Mouse (Mus musculus): Measurements from ENCODE around the gene Gm16181. TPM values are rescaled to one million over a fixed set of nuclear protein-coding genes. Genes with fewer than 3 reads are reported as not detected.
A peak's percentile ranks its signal among the peaks of the same experiment; 100 is the strongest.

The Gm16181 gene
- total RNA-seq, 2 experiments from 2014 or later, result not detected

GRCm38 (mm10) chr17:35261651-35262050, 41.0 kb downstream of the Gm16181 start:
- no peak for ATAC-seq (replicated peaks; ENCODE audit: low FRiP score, low TSS enrichment, poor library complexity, severe bottlenecking)

GRCm38 (mm10) chr17:35262664-35263522, 42.3 kb downstream of the Gm16181 start, which contains the start of gene H2-D1:
Gene H2-D1 (plus strand): TSS chr17:35262730.
- ATAC-seq (replicated peaks; ENCODE audit: low FRiP score, low TSS enrichment, poor library complexity, severe bottlenecking), result peak; percentile 91

- ATAC-seq (replicated peaks; ENCODE audit: low FRiP score, low TSS enrichment, poor library complexity, severe bottlenecking), result no peak
Measured at GRCm38 (mm10) chr17:35263523-35263883, 42.9 kb downstream of the Gm16181 start.

GRCm38 (mm10) chr17:35267399-35268086, 46.9 kb downstream of the Gm16181 start:
- ATAC-seq (replicated peaks; ENCODE audit: low FRiP score, low TSS enrichment, poor library complexity, severe bottlenecking), result no peak

GRCm38 (mm10) chr17:35269653-35270347, 49.2 kb downstream of the Gm16181 start:
- peak; percentile 75 for ATAC-seq (replicated peaks; ENCODE audit: low FRiP score, low TSS enrichment, poor library complexity, severe bottlenecking)

GRCm38 (mm10) chr17:35272249-35272648, 51.6 kb downstream of the Gm16181 start:
- no peak for ATAC-seq (replicated peaks; ENCODE audit: low FRiP score, low TSS enrichment, poor library complexity, severe bottlenecking)

Other genes starting within 250 kb of the Gm16181 start
Only the 30 nearest of the 38 such genes appear.
- 9.4 and 14.7 TPM in 2 replicates for gene Sapcd1, start 192.8 kb upstream of the Gm16181 start, total RNA-seq (2014; fragmentation: Nextera tagmentation)
- gene Sapcd1, start 192.8 kb upstream of the Gm16181 start, total RNA-seq (2017), result 4.2 TPM in 1 of 2 replicates, not detected in the other
- gene Msh5, start 174.1 kb upstream of the Gm16181 start, total RNA-seq (2014; fragmentation: Nextera tagmentation), result 10.0 and 10.6 TPM in 2 replicates
- 2.4 and 3.1 TPM in 2 replicates for gene Msh5, start 174.1 kb upstream of the Gm16181 start, total RNA-seq (2017)
- 126 and 137 TPM in 2 replicates for gene Clic1, start 170.9 kb upstream of the Gm16181 start, total RNA-seq (2014; fragmentation: Nextera tagmentation)
- 137 and 183 TPM in 2 replicates for gene Clic1, start 170.9 kb upstream of the Gm16181 start, total RNA-seq (2017)
- 2.7 and 7.6 TPM in 2 replicates for gene Ddah2, start 161.8 kb upstream of the Gm16181 start, total RNA-seq (2014; fragmentation: Nextera tagmentation)
- 4.6 and 21.4 TPM in 2 replicates for gene Ddah2, start 161.8 kb upstream of the Gm16181 start, total RNA-seq (2017)
- gene Ly6g6c, start 155.4 kb upstream of the Gm16181 start, total RNA-seq (2014; fragmentation: Nextera tagmentation), result not detected in 2 replicates
- not detected in 2 replicates for gene Ly6g6c, start 155.4 kb upstream of the Gm16181 start, total RNA-seq (2017)
- 0.32 TPM in 1 of 2 replicates, not detected in the other for gene Mpig6b, start 154.7 kb upstream of the Gm16181 start, total RNA-seq (2014; fragmentation: Nextera tagmentation)
- not detected in 2 replicates for gene Mpig6b, start 154.7 kb upstream of the Gm16181 start, total RNA-seq (2017)
- gene Ly6g6e, start 143.9 kb upstream of the Gm16181 start, total RNA-seq (2014; fragmentation: Nextera tagmentation), result not detected in 2 replicates
- not detected in 2 replicates for gene Ly6g6e, start 143.9 kb upstream of the Gm16181 start, total RNA-seq (2017)
- gene Ly6g6d, start 142.8 kb upstream of the Gm16181 start, total RNA-seq (2014; fragmentation: Nextera tagmentation), result not detected in 2 replicates
- not detected in 2 replicates for gene Ly6g6d, start 142.8 kb upstream of the Gm16181 start, total RNA-seq (2017)
- gene Ly6g6f, start 135.2 kb upstream of the Gm16181 start, total RNA-seq (2014; fragmentation: Nextera tagmentation), result not detected in 2 replicates
- not detected in 2 replicates for gene Ly6g6f, start 135.2 kb upstream of the Gm16181 start, total RNA-seq (2017)
- 62.9 and 76.7 TPM in 2 replicates for gene Abhd16a, start 131.6 kb upstream of the Gm16181 start, total RNA-seq (2014; fragmentation: Nextera tagmentation)
- gene Abhd16a, start 131.6 kb upstream of the Gm16181 start, total RNA-seq (2017), result 38.5 and 46.7 TPM in 2 replicates
- not detected in 2 replicates for gene Ly6g5c, start 112.6 kb upstream of the Gm16181 start, total RNA-seq (2014; fragmentation: Nextera tagmentation)
- gene Ly6g5c, start 112.6 kb upstream of the Gm16181 start, total RNA-seq (2017), result not detected in 2 replicates
- 0.42 and 1.1 TPM in 2 replicates for gene Ly6g5b, start 105.4 kb upstream of the Gm16181 start, total RNA-seq (2014; fragmentation: Nextera tagmentation)
- 0.99 TPM in 1 of 2 replicates, not detected in the other for gene Ly6g5b, start 105.4 kb upstream of the Gm16181 start, total RNA-seq (2017)
- gene Gpank1, start 99.4 kb upstream of the Gm16181 start, total RNA-seq (2014; fragmentation: Nextera tagmentation), result 30.4 and 31.5 TPM in 2 replicates
- gene Gpank1, start 99.4 kb upstream of the Gm16181 start, total RNA-seq (2017), result 36.2 and 37.7 TPM in 2 replicates
- gene Csnk2b, start 98.8 kb upstream of the Gm16181 start, total RNA-seq (2014; fragmentation: Nextera tagmentation), result 340 and 451 TPM in 2 replicates
- gene Csnk2b, start 98.8 kb upstream of the Gm16181 start, total RNA-seq (2017), result 319 and 482 TPM in 2 replicates
- 0.70 and 6.3 TPM in 2 replicates for gene D17H6S53E, start 94.5 kb upstream of the Gm16181 start, total RNA-seq (2014; fragmentation: Nextera tagmentation)
- 4.4 and 9.0 TPM in 2 replicates for gene D17H6S53E, start 94.5 kb upstream of the Gm16181 start, total RNA-seq (2017)
- gene Apom, start 88.8 kb upstream of the Gm16181 start, total RNA-seq (2014; fragmentation: Nextera tagmentation), result not detected in 2 replicates
- gene Apom, start 88.8 kb upstream of the Gm16181 start, total RNA-seq (2017), result not detected in 2 replicates
- 158 TPM in 2 replicates for gene Bag6, start 85.7 kb upstream of the Gm16181 start, total RNA-seq (2014; fragmentation: Nextera tagmentation)
- 63.3 and 105 TPM in 2 replicates for gene Bag6, start 85.7 kb upstream of the Gm16181 start, total RNA-seq (2017)
- 392 and 430 TPM in 2 replicates for gene Prrc2a, start 55.9 kb upstream of the Gm16181 start, total RNA-seq (2014; fragmentation: Nextera tagmentation)
- 44.9 and 47.1 TPM in 2 replicates for gene Prrc2a, start 55.9 kb upstream of the Gm16181 start, total RNA-seq (2017)
- not detected in 2 replicates for gene Aif1, start 44.8 kb upstream of the Gm16181 start, total RNA-seq (2014; fragmentation: Nextera tagmentation)
- gene Aif1, start 44.8 kb upstream of the Gm16181 start, total RNA-seq (2017), result 7.4 TPM in 1 of 2 replicates, not detected in the other
- not detected in 2 replicates for gene Lst1, start 32.4 kb upstream of the Gm16181 start, total RNA-seq (2014; fragmentation: Nextera tagmentation)
- 15.8 TPM in 1 of 2 replicates, not detected in the other for gene Lst1, start 32.4 kb upstream of the Gm16181 start, total RNA-seq (2017)
- gene Ltb, start 26.4 kb upstream of the Gm16181 start, total RNA-seq (2014; fragmentation: Nextera tagmentation), result 5.5 and 12.6 TPM in 2 replicates
- gene Ltb, start 26.4 kb upstream of the Gm16181 start, total RNA-seq (2017), result 1.3 TPM in 1 of 2 replicates, not detected in the other
- gene Tnf, start 18.8 kb upstream of the Gm16181 start, total RNA-seq (2014; fragmentation: Nextera tagmentation), result 1.8 TPM in 1 of 2 replicates, not detected in the other
- gene Tnf, start 18.8 kb upstream of the Gm16181 start, total RNA-seq (2017), result 0.88 and 7.7 TPM in 2 replicates
- 0.45 TPM in 1 of 2 replicates, not detected in the other for gene Lta, start 15.5 kb upstream of the Gm16181 start, total RNA-seq (2014; fragmentation: Nextera tagmentation)
- not detected in 2 replicates for gene Lta, start 15.5 kb upstream of the Gm16181 start, total RNA-seq (2017)
- 4.5 and 8.0 TPM in 2 replicates for gene Atp6v1g2, start 12.8 kb downstream of the Gm16181 start, total RNA-seq (2014; fragmentation: Nextera tagmentation)
- gene Atp6v1g2, start 12.8 kb downstream of the Gm16181 start, total RNA-seq (2017), result 0.99 and 2.2 TPM in 2 replicates
- gene Nfkbil1, start 15.0 kb downstream of the Gm16181 start, total RNA-seq (2014; fragmentation: Nextera tagmentation), result 8.8 and 10.1 TPM in 2 replicates
- 3.5 and 10.1 TPM in 2 replicates for gene Nfkbil1, start 15.0 kb downstream of the Gm16181 start, total RNA-seq (2017)
- 488 and 550 TPM in 2 replicates for gene Ddx39b, start 20.9 kb downstream of the Gm16181 start, total RNA-seq (2014; fragmentation: Nextera tagmentation)
- 211 and 221 TPM in 2 replicates for gene Ddx39b, start 20.9 kb downstream of the Gm16181 start, total RNA-seq (2017)
- 237 and 344 TPM in 2 replicates for gene H2-D1, start 41.9 kb downstream of the Gm16181 start, total RNA-seq (2014; fragmentation: Nextera tagmentation)
- gene H2-D1, start 41.9 kb downstream of the Gm16181 start, total RNA-seq (2017), result 289 and 334 TPM in 2 replicates
- not detected in 2 replicates for gene H2-Q1, start 99.6 kb downstream of the Gm16181 start, total RNA-seq (2014; fragmentation: Nextera tagmentation)
- gene H2-Q1, start 99.6 kb downstream of the Gm16181 start, total RNA-seq (2017), result not detected in 2 replicates
- gene H2-Q2, start 121.4 kb downstream of the Gm16181 start, total RNA-seq (2014; fragmentation: Nextera tagmentation), result not detected in 2 replicates
- gene H2-Q2, start 121.4 kb downstream of the Gm16181 start, total RNA-seq (2017), result not detected in 2 replicates
- gene H2-Q4, start 158.8 kb downstream of the Gm16181 start, total RNA-seq (2014; fragmentation: Nextera tagmentation), result 25.7 and 26.1 TPM in 2 replicates
- 19.4 and 44.3 TPM in 2 replicates for gene H2-Q4, start 158.8 kb downstream of the Gm16181 start, total RNA-seq (2017)